Mouse (Mus musculus) heart, postnatal 0 days (tissue): ENCODE measurements at regions not wholly inside any gene's neighbourhood (a gene's known extent, or its start where the extent isn't known, plus 50 kb on each side); places are given as distances from the start of the nearest gene placed in this dataset.

ENCODE experiments used
- ATAC-seq: fragments of 200-750 bp; cut with Nextera tagmentation; 2 replicates; pipeline ENCODE4 v1.8.0; 2017; ENCODE audit warnings: low read depth, moderate number of reproducible peaks, moderate library complexity; ENCODE audit not compliant: insufficient read depth
- DNase-seq: peaks from one replicate; pipeline ENCODE4 v3.0.0-alpha.2; 2016; ENCODE audit warnings: low spot score
- H3K27ac ChIP-seq: fragments of 300-500 bp; sonication (generic); 2 replicates; pipeline ENCODE4 v1.5.1; 2014; ENCODE audit warnings: low read depth, mild to moderate bottlenecking
- H3K27me3 ChIP-seq: fragments of 300-500 bp; sonication (generic); 2 replicates; pipeline ENCODE4 v1.6.1; 2014; ENCODE audit warnings: low read length, mixed read lengths; ENCODE audit not compliant: control insufficient read depth, insufficient read depth
- H3K36me3 ChIP-seq: fragments of 300-500 bp; sonication (generic); replicated peaks from 2 replicates; pipeline ENCODE4 v1.6.1; 2014; ENCODE audit warnings: low read length, mixed read lengths; ENCODE audit not compliant: control insufficient read depth, insufficient read depth
- H3K4me1 ChIP-seq: fragments of 300-500 bp; sonication (generic); 2 replicates; pipeline ENCODE4 v1.6.1; 2014; ENCODE audit warnings: antibody characterized with exemption; ENCODE audit not compliant: control insufficient read depth, insufficient read depth
- H3K4me2 ChIP-seq: fragments of 300-500 bp; sonication (generic); 2 replicates; pipeline ENCODE4 v1.6.1; 2014; ENCODE audit warnings: low read depth, mild to moderate bottlenecking, low read length, moderate library complexity
- H3K4me3 ChIP-seq: fragments of 300-500 bp; sonication (generic); 2 replicates; pipeline ENCODE4 v1.5.1; 2014; ENCODE audit warnings: low read depth, low read length
- H3K9ac ChIP-seq: fragments of 300-500 bp; sonication (generic); replicated peaks from 2 replicates; pipeline ENCODE4 v1.6.1; 2014; ENCODE audit warnings: low read depth, low read length, mixed read lengths
- H3K9me3 ChIP-seq: fragments of 300-500 bp; sonication (generic); replicated peaks from 2 replicates; pipeline ENCODE4 v1.6.1; 2016; ENCODE audit warnings: low read length; ENCODE audit not compliant: control insufficient read depth
- CTCF ChIP-seq: IDR thresholded peaks from 2 replicates; pipeline ENCODE4 v1.5.1; 2016; ENCODE audit warnings: antibody characterized with exemption, control low read depth, low read depth
- EP300 ChIP-seq: IDR thresholded peaks from 2 replicates; pipeline ENCODE4 v1.6.1; 2016; ENCODE audit warnings: antibody characterized with exemption, low read depth
- WGBS: fragments of 180-500 bp; shearing (Covaris S2); extraction: QIAGEN DNeasy Blood & Tissue Kit; methylation state at CpG from one replicate; pipeline ENCODE4 v1.1.7; 2014; 5-methylcytosine and 5-hydroxymethylcytosine counted together

GRCm38 (mm10) chr2:171253194-171253593 is 521.6 kb downstream of the Dok5 start:
- no peak overlapping the region for H3K9ac ChIP-seq
- H3K27me3 ChIP-seq, result no peaks in the 10 kb centered on the region
- H3K4me2 ChIP-seq, result no peak overlapping the region
- ATAC-seq (no peak), DNase-seq (no peak)
- TF ChIP-seq EP300 (no peak), CTCF (no peak)
- H3K27ac ChIP-seq, result no peak overlapping the region
- no peak overlapping the region for H3K4me3 ChIP-seq
- no peaks in the 10 kb centered on the region for H3K4me1 ChIP-seq
- H3K9me3 ChIP-seq, result no peaks in the 10 kb centered on the region
- 42% methylated on average over 10 of the region's 10 CpGs for WGBS
- no peaks in the 10 kb centered on the region for H3K36me3 ChIP-seq

- H3K4me1 ChIP-seq, result no peaks in the 10 kb centered on the region
- DNase-seq (no peak), ATAC-seq (no peak)
- H3K36me3 ChIP-seq, result no peaks in the 10 kb centered on the region
- H3K9ac ChIP-seq, result no peak overlapping the region
- H3K27ac ChIP-seq, result no peak overlapping the region
- no peaks in the 10 kb centered on the region for H3K9me3 ChIP-seq
- WGBS, result 36% methylated on average over 4 of the region's 4 CpGs
- TF ChIP-seq CTCF (no peak), EP300 (no peak)
- H3K4me3 ChIP-seq, result no peak overlapping the region
- no peaks in the 10 kb centered on the region for H3K27me3 ChIP-seq
- H3K4me2 ChIP-seq, result no peak overlapping the region
These were observed 513.8 kb downstream of the Dok5 start for GRCm38 (mm10) chr2:171245391-171245790.

GRCm38 (mm10) chr2:171242356-171242755 is 510.7 kb downstream of the Dok5 start:
- Histone ChIP-seq H3K9ac (no peak overlapping the region), H3K4me1 (no peaks in the 10 kb centered on the region), H3K9me3 (no peaks in the 10 kb centered on the region), H3K36me3 (no peaks in the 10 kb centered on the region), H3K4me2 (no peak overlapping the region), H3K27ac (no peak overlapping the region), H3K4me3 (no peak overlapping the region), H3K27me3 (no peaks in the 10 kb centered on the region)
- ATAC-seq (no peak), DNase-seq (no peak)
- TF ChIP-seq CTCF, result no peak
- TF ChIP-seq EP300, result no peak
- WGBS, result 76% methylated on average over 5 of the region's 5 CpGs

- no peaks in the 10 kb centered on the region for H3K9me3 ChIP-seq
- no peak overlapping the region for H3K4me3 ChIP-seq
- no peak for DNase-seq
- TF ChIP-seq EP300 (no peak), CTCF (no peak)
- no peaks in the 10 kb centered on the region for H3K36me3 ChIP-seq
- H3K9ac ChIP-seq, result no peak overlapping the region
- 63% methylated on average over 8 of the region's 8 CpGs for WGBS
- H3K27me3 ChIP-seq, result no peaks in the 10 kb centered on the region
- no peak for ATAC-seq
- no peaks in the 10 kb centered on the region for H3K4me1 ChIP-seq
- H3K27ac ChIP-seq, result no peak overlapping the region
- H3K4me2 ChIP-seq, result no peak overlapping the region
These were observed 505.8 kb downstream of the Dok5 start for GRCm38 (mm10) chr2:171237276-171237960.

- Histone ChIP-seq H3K27ac (no peak overlapping the region), H3K9me3 (no peaks in the 10 kb centered on the region), H3K4me1 (no peaks in the 10 kb centered on the region), H3K27me3 (no peaks in the 10 kb centered on the region), H3K36me3 (no peaks in the 10 kb centered on the region), H3K4me3 (no peak overlapping the region), H3K4me2 (no peak overlapping the region), H3K9ac (no peak overlapping the region)
- TF ChIP-seq EP300 (no peak), CTCF (no peak)
- DNase-seq, result no peak
- ATAC-seq, result no peak
These were observed 501.2 kb downstream of the Dok5 start for GRCm38 (mm10) chr2:171232812-171233211.

- no peaks in the 10 kb centered on the region for H3K4me1 ChIP-seq
- no peak for DNase-seq
- H3K9ac ChIP-seq, result no peak overlapping the region
- no peak overlapping the region for H3K4me2 ChIP-seq
- no peak for TF ChIP-seq CTCF
- TF ChIP-seq EP300, result no peak
- no peaks in the 10 kb centered on the region for H3K27me3 ChIP-seq
- 79% methylated on average over 7 of the region's 7 CpGs for WGBS
- no peaks in the 10 kb centered on the region for H3K36me3 ChIP-seq
- no peak for ATAC-seq
- no peak overlapping the region for H3K27ac ChIP-seq
- no peaks in the 10 kb centered on the region for H3K9me3 ChIP-seq
- no peak overlapping the region for H3K4me3 ChIP-seq
These were observed 499.9 kb downstream of the Dok5 start for GRCm38 (mm10) chr2:171231288-171232050.
